Mouse (Mus musculus): ENCODE data around the gene Il1rapl1. TPM values are rescaled to one million over a fixed set of nuclear protein-coding genes. Genes with fewer than 3 reads are reported as not detected.

Gene Il1rapl1
- total and polyA plus RNA-seq, 3 experiments: 0.03 to 0.07 TPM; not detected in 1

DNA sequence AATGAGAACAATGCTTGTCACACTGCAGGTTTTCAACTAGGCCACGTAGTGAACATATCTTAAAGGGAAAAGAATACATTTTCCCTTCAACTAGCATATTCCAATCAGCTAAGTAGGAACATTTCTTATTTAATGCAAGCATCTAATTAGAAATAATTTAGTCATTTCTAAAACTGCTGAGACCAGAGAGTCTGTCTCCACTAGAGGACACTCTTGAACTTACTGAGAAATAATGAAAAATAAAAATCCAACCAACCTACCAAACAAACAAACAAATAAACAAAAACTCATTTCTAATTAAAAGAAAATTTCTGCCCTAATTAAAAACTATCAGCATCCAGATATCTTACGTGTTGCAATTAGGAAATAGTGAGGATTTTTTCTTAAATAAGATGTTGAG lies 1312.7 kb downstream of the Il1rapl1 start:
- H3K36me3 ChIP-seq (ENCODE audit: control insufficient read depth, insufficient read depth, low read length): no peaks in the 10 kb centered on the region
- no peak overlapping the region for H3K27ac ChIP-seq
- TF ChIP-seq EP300 (IDR thresholded peaks at IDR 0.05; ENCODE audit: insufficient read depth, low read depth, low read length): no peak
- TF ChIP-seq POLR2A (IDR thresholded peaks at IDR 0.05; ENCODE audit: insufficient read depth, low read depth, low read length): no peak
- no peak for TF ChIP-seq CTCF (IDR thresholded peaks at IDR 0.05)
- H3K4me3 ChIP-seq: no peak overlapping the region
- H3K4me1 ChIP-seq (ENCODE audit: control insufficient read depth, insufficient read depth, low read length): no peaks in the 10 kb centered on the region
- no peak overlapping the region for H3K9ac ChIP-seq (ENCODE audit: low read depth, low read length)
- intact Hi-C loops (cut with DNase I): no loop called here
- no peaks in the 10 kb centered on the region for H3K27me3 ChIP-seq (ENCODE audit: control insufficient read depth, insufficient read depth, low read length)
- no peaks in the 10 kb centered on the region for H3K79me2 ChIP-seq (replicated peaks; ENCODE audit: control insufficient read depth, insufficient read depth, low read length)
- 53% methylated on average over 2 of the region's 2 CpGs for WGBS
- DNase-seq: no peak

DNA sequence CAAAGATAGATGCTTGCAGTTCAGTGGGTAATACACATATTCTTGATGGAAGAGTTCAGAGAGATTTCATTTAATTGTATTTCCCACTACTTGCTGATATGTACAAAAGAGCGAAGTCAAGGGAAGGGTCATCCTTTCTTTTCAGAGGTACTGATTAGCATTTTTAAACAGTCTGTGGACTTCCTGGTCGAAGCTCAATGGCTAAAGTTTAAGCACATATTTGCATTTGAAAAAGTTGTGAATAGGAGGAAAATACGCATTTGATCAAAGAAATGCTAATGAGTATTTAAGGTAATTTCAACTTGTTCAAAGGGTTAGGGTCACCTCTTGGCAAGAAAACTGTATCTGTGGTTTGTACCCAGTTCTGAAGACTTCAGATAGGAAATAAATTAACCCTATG lies 1386.6 kb downstream of the Il1rapl1 start:
- H3K27me3 ChIP-seq (ENCODE audit: control insufficient read depth, insufficient read depth, low read length): no peaks in the 10 kb centered on the region
- no peaks in the 10 kb centered on the region for H3K4me1 ChIP-seq (ENCODE audit: control insufficient read depth, insufficient read depth, low read length)
- no peak for DNase-seq
- H3K36me3 ChIP-seq (ENCODE audit: control insufficient read depth, insufficient read depth, low read length): no peaks in the 10 kb centered on the region
- intact Hi-C loops (cut with DNase I): no loop called here
- H3K27ac ChIP-seq: no peak overlapping the region
- no peak for TF ChIP-seq EP300 (IDR thresholded peaks at IDR 0.05; ENCODE audit: insufficient read depth, low read depth, low read length)
- no peak for TF ChIP-seq POLR2A (IDR thresholded peaks at IDR 0.05; ENCODE audit: insufficient read depth, low read depth, low read length)
- TF ChIP-seq CTCF (IDR thresholded peaks at IDR 0.05): no peak
- H3K79me2 ChIP-seq (replicated peaks; ENCODE audit: control insufficient read depth, insufficient read depth, low read length): no peaks in the 10 kb centered on the region
- H3K9ac ChIP-seq (ENCODE audit: low read depth, low read length): no peak overlapping the region
- WGBS: 52% methylated on average over 3 of the region's 3 CpGs
- H3K4me3 ChIP-seq: no peak overlapping the region
